Mouse (Mus musculus): Measurements from ENCODE around the gene Krt5. TPM values are rescaled to one million over a fixed set of nuclear protein-coding genes. Genes with fewer than 3 reads are reported as not detected.

Krt5 gene
- total RNA-seq, 2 experiments from 2014 or later, result not detected

Small RNA genes lying within 50 kb of the gene (microRNA-seq; reads per million reads assigned to microRNA genes)
- gene Gm44323 (ENCODE audit: borderline replicate concordance in 2 of 2) (0 reads per million in 2 experiments), gene Gm44342 (ENCODE audit: borderline replicate concordance in 2 of 2) (0 reads per million in 2 experiments), gene Gm44383 (ENCODE audit: borderline replicate concordance in 2 of 2) (0 reads per million in 2 experiments)

Other genes starting within 250 kb of the Krt5 start
- gene Krt81, start 249.1 kb downstream of the Krt5 start, total RNA-seq (2021), result not detected
- gene Krt86, start 239.4 kb downstream of the Krt5 start, total RNA-seq (2021), result not detected
- gene Krt83, start 221.4 kb downstream of the Krt5 start, total RNA-seq (2021), result not detected
- not detected for gene Gm49425, start 195.6 kb downstream of the Krt5 start, total RNA-seq (2021)
- gene Krt84, start 180.1 kb downstream of the Krt5 start, total RNA-seq (2021), result not detected
- not detected for gene Krt82, start 162.2 kb downstream of the Krt5 start, total RNA-seq (2021)
- not detected for gene Krt90, start 149.9 kb downstream of the Krt5 start, total RNA-seq (2021)
- not detected for gene Krt75, start 139.0 kb downstream of the Krt5 start, total RNA-seq (2021)
- gene Gm5414, start 84.7 kb downstream of the Krt5 start, total RNA-seq (2021), result not detected
- gene Gm5478, start 65.5 kb downstream of the Krt5 start, total RNA-seq (2021), result not detected
- not detected for gene Krt6b, start 32.6 kb downstream of the Krt5 start, total RNA-seq (2021)
- gene Krt6a, start 18.6 kb downstream of the Krt5 start, total RNA-seq (2021), result not detected
- gene Krt71, start 30.2 kb upstream of the Krt5 start, total RNA-seq (2021), result not detected
- not detected for gene Krt72, start 73.6 kb upstream of the Krt5 start, total RNA-seq (2021)
- not detected for gene Krt73, start 89.4 kb upstream of the Krt5 start, total RNA-seq (2021)
- gene Krt2, start 105.3 kb upstream of the Krt5 start, total RNA-seq (2021), result not detected
- not detected for gene Krt1, start 137.9 kb upstream of the Krt5 start, total RNA-seq (2021)
- gene Krt77, start 156.8 kb upstream of the Krt5 start, total RNA-seq (2021), result not detected
- gene Krt76, start 180.0 kb upstream of the Krt5 start, total RNA-seq (2021), result not detected
- gene Krt4, start 211.8 kb upstream of the Krt5 start, total RNA-seq (2021), result not detected
- gene Krt79, start 227.4 kb upstream of the Krt5 start, total RNA-seq (2021), result under 1 TPM in 1 of 2 experiments, not detected in 1; 0.13 TPM
- not detected for gene Krt78, start 241.4 kb upstream of the Krt5 start, total RNA-seq (2021)

All from gastrocnemius, postnatal 25 days (tissue).